Mouse (Mus musculus): ENCODE data around the gene Tspan4.

GRCm38 (mm10) chr7:141523007-141523406 lies 48.0 kb downstream of the Tspan4 start:
- TF ChIP-seq CTCF (IDR thresholded peaks at IDR 0.05; ENCODE audit: low read depth) (no peak; the same call in 1 of the 2 replicates), EP300 (IDR thresholded peaks at IDR 0.05; ENCODE audit: low read depth) (no peak)
